Mouse (Mus musculus) limb, embryonic 12.5 days (tissue): Measurements from ENCODE around the gene Acvr2b. TPM values are rescaled to one million over a fixed set of nuclear protein-coding genes. Genes with fewer than 3 reads are reported as not detected.

Experiments used
- ATAC-seq: fragments of 200-750 bp; cut with Nextera tagmentation; 2 replicates; pipeline ENCODE4 v1.8.0; 2017; ENCODE audit warnings: low read depth, moderate TSS enrichment; ENCODE audit not compliant: insufficient number of reproducible peaks, insufficient read depth, low FRiP score, low TSS enrichment
- H3K27ac ChIP-seq: fragments of 300-500 bp; sonication (generic); 2 replicates; pipeline ENCODE4 v1.5.1; 2016; ENCODE audit warnings: mild to moderate bottlenecking, moderate library complexity
- H3K27me3 ChIP-seq: fragments of 300-500 bp; sonication (generic); 2 replicates; pipeline ENCODE4 v1.6.1; 2016; ENCODE audit warnings: mild to moderate bottlenecking, moderate library complexity
- H3K36me3 ChIP-seq: fragments of 300-500 bp; sonication (generic); 2 replicates; pipeline ENCODE4 v1.6.1; 2016; ENCODE audit warnings: mild to moderate bottlenecking, moderate library complexity
- H3K4me1 ChIP-seq: fragments of 300-500 bp; sonication (generic); replicated peaks from 2 replicates; pipeline ENCODE4 v1.6.1; 2016
- H3K4me2 ChIP-seq: fragments of 300-500 bp; sonication (generic); 2 replicates; pipeline ENCODE4 v1.6.1; 2016; ENCODE audit warnings: mild to moderate bottlenecking, moderate library complexity
- H3K4me3 ChIP-seq: fragments of 300-500 bp; sonication (generic); replicated peaks from 2 replicates; pipeline ENCODE4 v1.5.1; 2016; ENCODE audit warnings: mild to moderate bottlenecking
- H3K9ac ChIP-seq: fragments of 300-500 bp; sonication (generic); replicated peaks from 2 replicates; pipeline ENCODE4 v1.6.1; 2016; ENCODE audit warnings: mild to moderate bottlenecking, moderate library complexity
- H3K9me3 ChIP-seq: fragments of 300-500 bp; sonication (generic); 2 replicates; pipeline ENCODE4 v1.6.1; 2016; ENCODE audit warnings: mild to moderate bottlenecking, moderate library complexity
- WGBS: fragments of 180-500 bp; shearing (Covaris S2); methylation state at CpG from one replicate; pipeline ENCODE4 v1.1.7; 2016; 5-methylcytosine and 5-hydroxymethylcytosine counted together
- polyA plus RNA-seq: library from polyadenylated mRNA; unstranded; fragments of >200 nt; fragmentation: Nextera tagmentation; extraction: Ambion mirVana; gene quantifications from 2 replicates; pipeline ENCODE4 v1.2.1, GENCODE M21; 2016

Acvr2b gene
- polyA plus RNA-seq, 1 experiment from 2014 or later = 50.5 TPM

- H3K36me3 ChIP-seq = peaks cover 13% of the 10 kb centered on the region
- no peak overlapping the region for H3K4me3 ChIP-seq
- 71% methylated on average over 3 of the region's 3 CpGs for WGBS
- H3K9ac ChIP-seq = no peak overlapping the region
- H3K9me3 ChIP-seq = no peaks in the 10 kb centered on the region
- no peak for ATAC-seq
- no peaks in the 10 kb centered on the region for H3K4me1 ChIP-seq
- no peak overlapping the region for H3K4me2 ChIP-seq
- H3K27ac ChIP-seq = 0 out of 2 replicates have a peak overlapping the region, but pooled peaks have one; percentile 9
- H3K27me3 ChIP-seq = no peaks in the 10 kb centered on the region
These were observed 26.9 kb upstream of the Acvr2b start for GRCm38 (mm10) chr9:119375008-119375407.

- WGBS = 43% methylated on average over 6 of the region's 6 CpGs
These were observed 26.4 kb upstream of the Acvr2b start for GRCm38 (mm10) chr9:119375556-119375955.

GRCm38 (mm10) chr9:119378231-119378630 is 23.7 kb upstream of the Acvr2b start:
- Histone ChIP-seq H3K36me3 (peaks cover 24% of the 10 kb centered on the region), H3K9ac (no peak overlapping the region), H3K27me3 (no peaks in the 10 kb centered on the region), H3K4me3 (no peak overlapping the region), H3K4me1 (no peaks in the 10 kb centered on the region), H3K9me3 (no peaks in the 10 kb centered on the region), H3K27ac (no peak overlapping the region), H3K4me2 (no peak overlapping the region)
- 91% methylated on average over 4 of the region's 4 CpGs for WGBS
- ATAC-seq = no peak

More at GRCm38 (mm10) chr9:119375556-119375955, 26.4 kb upstream of the Acvr2b start:
- H3K4me1 ChIP-seq = no peaks in the 10 kb centered on the region
- peaks cover 15% of the 10 kb centered on the region for H3K36me3 ChIP-seq
- 0 out of 2 replicates have a peak overlapping the region, but pooled peaks have one; percentile 9 for H3K27ac ChIP-seq
- ATAC-seq = no peak
- H3K4me3 ChIP-seq = no peak overlapping the region
- H3K9ac ChIP-seq = no peak overlapping the region
- no peaks in the 10 kb centered on the region for H3K27me3 ChIP-seq
- no peaks in the 10 kb centered on the region for H3K9me3 ChIP-seq
- H3K4me2 ChIP-seq = no peak overlapping the region

- Histone ChIP-seq H3K9ac (no peak overlapping the region), H3K4me2 (no peak overlapping the region), H3K9me3 (no peaks in the 10 kb centered on the region), H3K27ac (no peak overlapping the region), H3K27me3 (no peaks in the 10 kb centered on the region), H3K4me3 (no peak overlapping the region), H3K36me3 (peaks cover 23% of the 10 kb centered on the region), H3K4me1 (no peaks in the 10 kb centered on the region)
- no peak for ATAC-seq
- WGBS = 76% methylated on average over 6 of the region's 6 CpGs
These were observed 19.3 kb upstream of the Acvr2b start for GRCm38 (mm10) chr9:119382603-119383002.

GRCm38 (mm10) chr9:119388956-119389355 is 13.0 kb upstream of the Acvr2b start:
- Histone ChIP-seq H3K4me1 (no peaks in the 10 kb centered on the region), H3K9ac (no peak overlapping the region), H3K4me2 (no peak overlapping the region), H3K27ac (no peak overlapping the region), H3K36me3 (peaks cover 17% of the 10 kb centered on the region), H3K27me3 (no peaks in the 10 kb centered on the region), H3K4me3 (no peak overlapping the region), H3K9me3 (no peaks in the 10 kb centered on the region)
- ATAC-seq = no peak
- 50% methylated on average over 5 of the region's 5 CpGs for WGBS

GRCm38 (mm10) chr9:119390214-119390613 is 11.7 kb upstream of the Acvr2b start:
- no peaks in the 10 kb centered on the region for H3K27me3 ChIP-seq
- H3K9me3 ChIP-seq = no peaks in the 10 kb centered on the region
- H3K9ac ChIP-seq = no peak overlapping the region
- 85% methylated on average over 2 of the region's 2 CpGs for WGBS
- no peak overlapping the region for H3K4me3 ChIP-seq
- ATAC-seq = no peak
- peaks cover 17% of the 10 kb centered on the region for H3K36me3 ChIP-seq
- H3K27ac ChIP-seq = no peak overlapping the region
- no peaks in the 10 kb centered on the region for H3K4me1 ChIP-seq
- no peak overlapping the region for H3K4me2 ChIP-seq

GRCm38 (mm10) chr9:119394808-119395207 is 7.1 kb upstream of the Acvr2b start:
- Histone ChIP-seq H3K9ac (no peak overlapping the region), H3K4me3 (no peak overlapping the region), H3K36me3 (peaks cover 13% of the 10 kb centered on the region), H3K27me3 (no peaks in the 10 kb centered on the region), H3K4me1 (peaks cover 6% of the 10 kb centered on the region; the same call in 1 of the 2 replicates), H3K9me3 (no peaks in the 10 kb centered on the region), H3K4me2 (no peak overlapping the region), H3K27ac (no peak overlapping the region)
- WGBS = 75% methylated on average over 1 of the region's 1 CpGs
- no peak for ATAC-seq

GRCm38 (mm10) chr9:119401351-119401750 is 567 bp upstream of the Acvr2b start:
- Histone ChIP-seq H3K4me2 (peak overlapping the region; percentile 83), H3K4me1 (peaks cover 33% of the 10 kb centered on the region), H3K27ac (peak overlapping the region; percentile 53; the same call in 1 of the 2 replicates), H3K27me3 (no peaks in the 10 kb centered on the region), H3K4me3 (peak overlapping the region; percentile 93), H3K9me3 (no peaks in the 10 kb centered on the region), H3K36me3 (peaks cover 6% of the 10 kb centered on the region), H3K9ac (peak overlapping the region; percentile 44)
- no peak; the same call in 1 of the 2 replicates for ATAC-seq
- WGBS = 5% methylated on average over 7 of the region's 7 CpGs

GRCm38 (mm10) chr9:119402253-119403235 is 626 bp downstream of the Acvr2b start:
- no peak; the same call in none of the 2 replicates for ATAC-seq
- H3K4me1 ChIP-seq = peaks cover 36% of the 10 kb centered on the region
- peaks cover 12% of the 10 kb centered on the region for H3K36me3 ChIP-seq
- H3K27ac ChIP-seq = peak overlapping the region; percentile 98
- WGBS = under 1% methylated on average over 121 of the region's 127 CpGs
- peak overlapping the region; percentile 83 for H3K4me2 ChIP-seq
- H3K4me3 ChIP-seq = peak overlapping the region; percentile 93
- no peaks in the 10 kb centered on the region for H3K9me3 ChIP-seq
- H3K27me3 ChIP-seq = no peaks in the 10 kb centered on the region
- peak overlapping the region; percentile 99 for H3K9ac ChIP-seq

GRCm38 (mm10) chr9:119403236-119403641 is 1.3 kb downstream of the Acvr2b start:
- Histone ChIP-seq H3K36me3 (peaks cover 16% of the 10 kb centered on the region), H3K27me3 (no peaks in the 10 kb centered on the region), H3K4me1 (peaks cover 43% of the 10 kb centered on the region), H3K9ac (peak overlapping the region; percentile 99), H3K4me3 (peak overlapping the region; percentile 93), H3K9me3 (no peaks in the 10 kb centered on the region), H3K27ac (peak overlapping the region; percentile 98), H3K4me2 (peak overlapping the region; percentile 83)
- no peak for ATAC-seq
- 0% methylated on average over 26 of the region's 26 CpGs for WGBS

- H3K9ac ChIP-seq = peak overlapping the region; percentile 99
- H3K36me3 ChIP-seq = peaks cover 16% of the 10 kb centered on the region
- peak overlapping the region; percentile 83 for H3K4me2 ChIP-seq
- H3K27me3 ChIP-seq = no peaks in the 10 kb centered on the region
- H3K27ac ChIP-seq = 0 out of 2 replicates have a peak overlapping the region, but pooled peaks have one; percentile 12
- ATAC-seq = no peak
- peaks cover 51% of the 10 kb centered on the region for H3K4me1 ChIP-seq
- 72% methylated on average over 5 of the region's 5 CpGs for WGBS
- peak overlapping the region; percentile 93 for H3K4me3 ChIP-seq
- H3K9me3 ChIP-seq = no peaks in the 10 kb centered on the region
These were observed 2.2 kb downstream of the Acvr2b start for GRCm38 (mm10) chr9:119404090-119404489.
